Mouse (Mus musculus) kidney, postnatal 0 days (tissue): ENCODE measurements around the gene Apoa2. TPM values are rescaled to one million over a fixed set of nuclear protein-coding genes. Genes with fewer than 3 reads are reported as not detected.
A peak's percentile ranks its signal among the peaks of the same experiment; 100 is the strongest.

Experiments used
- ATAC-seq: fragments of 200-750 bp; cut with Nextera tagmentation; replicated peaks from 2 replicates; pipeline ENCODE4 v1.8.0; 2017; ENCODE audit warnings: low read depth, moderate number of reproducible peaks, moderate TSS enrichment, moderate library complexity; ENCODE audit not compliant: low FRiP score
- DNase-seq: peaks from one replicate; pipeline ENCODE4 v3.0.0-alpha.2; 2016; ENCODE audit warnings: low spot score
- H3K27ac ChIP-seq: fragments of 300-500 bp; sonication (generic); 2 replicates; pipeline ENCODE4 v1.5.1; 2014; ENCODE audit warnings: mild to moderate bottlenecking
- H3K27me3 ChIP-seq: fragments of 300-500 bp; sonication (generic); 2 replicates; pipeline ENCODE4 v1.6.1; 2014; ENCODE audit warnings: low read length, mixed read lengths; ENCODE audit not compliant: insufficient read depth
- H3K36me3 ChIP-seq: fragments of 300-500 bp; sonication (generic); 2 replicates; pipeline ENCODE4 v1.6.1; 2014; ENCODE audit warnings: low read length, mixed read lengths; ENCODE audit not compliant: insufficient read depth
- H3K4me1 ChIP-seq: fragments of 300-500 bp; sonication (generic); replicated peaks from 2 replicates; pipeline ENCODE4 v1.6.1; 2014; ENCODE audit warnings: antibody characterized with exemption, low read length, mixed read lengths; ENCODE audit not compliant: insufficient read depth
- H3K4me2 ChIP-seq: fragments of 300-500 bp; sonication (generic); 2 replicates; pipeline ENCODE4 v1.6.1; 2014; ENCODE audit warnings: mild to moderate bottlenecking, low read length, moderate library complexity, mixed read lengths
- H3K4me3 ChIP-seq: fragments of 300-500 bp; sonication (generic); replicated peaks from 2 replicates; pipeline ENCODE4 v1.5.1; 2014; ENCODE audit warnings: low read depth, low read length
- H3K9ac ChIP-seq: fragments of 300-500 bp; sonication (generic); 2 replicates; pipeline ENCODE4 v1.6.1; 2014; ENCODE audit warnings: low read depth, low read length
- H3K9me3 ChIP-seq: fragments of 300-500 bp; sonication (generic); replicated peaks from 2 replicates; pipeline ENCODE4 v1.6.1; 2016; ENCODE audit warnings: low read length, inconsistent platforms, mixed read lengths
- CTCF ChIP-seq: IDR thresholded peaks from 2 replicates; pipeline ENCODE4 v1.5.1; 2016; ENCODE audit warnings: antibody characterized with exemption, low read depth, mild to moderate bottlenecking, moderate library complexity
- WGBS: fragments of 180-500 bp; shearing (Covaris S2); extraction: QIAGEN DNeasy Blood & Tissue Kit; methylation state at CpG from one replicate; pipeline ENCODE4 v1.1.7; 2014; 5-methylcytosine and 5-hydroxymethylcytosine counted together
- polyA plus RNA-seq: library from polyadenylated mRNA; unstranded; fragments of >200 nt; fragmentation: Nextera tagmentation; extraction: Ambion mirVana; gene quantifications from 2 replicates; pipeline ENCODE4 v1.2.1, GENCODE M21; 2015

Apoa2 gene
- polyA plus RNA-seq, 1 experiment from 2014 or later: 21.1 TPM

DNA sequence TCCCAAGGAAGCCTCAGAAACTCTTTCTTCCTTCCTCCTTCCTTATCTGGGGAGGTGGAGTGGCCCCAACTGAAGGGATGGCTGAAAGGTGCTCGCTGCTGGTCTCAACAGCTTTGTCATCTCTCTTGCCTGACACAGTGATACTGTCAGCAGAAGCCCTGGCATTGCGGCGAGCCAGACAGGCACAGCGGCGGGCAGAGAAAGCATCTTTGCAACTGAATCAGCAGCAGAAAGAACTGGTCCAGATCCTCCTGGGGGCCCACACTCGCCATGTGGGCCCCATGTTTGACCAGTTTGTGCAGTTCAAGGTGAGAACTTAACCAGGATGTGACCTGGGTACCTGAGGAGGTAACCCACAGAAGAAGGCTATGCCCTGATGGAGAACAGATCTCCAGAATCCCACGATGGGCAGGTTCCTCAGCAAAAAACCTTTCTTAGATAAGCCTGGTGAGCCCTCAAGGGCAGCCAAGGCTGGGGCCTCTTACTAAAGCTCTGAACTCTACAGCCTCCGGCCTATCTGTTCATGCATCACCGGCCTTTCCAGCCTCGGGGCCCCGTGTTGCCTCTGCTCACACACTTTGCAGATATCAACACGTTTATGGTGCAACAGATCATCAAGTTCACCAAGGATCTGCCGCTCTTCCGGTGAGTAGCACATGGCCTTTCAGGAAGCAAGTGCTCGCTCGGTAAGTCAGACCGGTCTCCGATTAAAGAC, 8.5 kb upstream of the Apoa2 start:
- DNase-seq: no peak
- H3K4me1 ChIP-seq: peaks cover 5% of the 10 kb centered on the region
- no peaks in the 10 kb centered on the region for H3K9me3 ChIP-seq
- H3K27me3 ChIP-seq: no peaks in the 10 kb centered on the region
- no peak overlapping the region for H3K4me2 ChIP-seq
- H3K36me3 ChIP-seq: peaks cover 10% of the 10 kb centered on the region
- no peak overlapping the region for H3K9ac ChIP-seq
- H3K4me3 ChIP-seq: no peak overlapping the region
- no peak for ATAC-seq
- no peak for TF ChIP-seq CTCF
- H3K27ac ChIP-seq: no peak overlapping the region
- 84% methylated on average over 18 of the region's 18 CpGs for WGBS

DNA sequence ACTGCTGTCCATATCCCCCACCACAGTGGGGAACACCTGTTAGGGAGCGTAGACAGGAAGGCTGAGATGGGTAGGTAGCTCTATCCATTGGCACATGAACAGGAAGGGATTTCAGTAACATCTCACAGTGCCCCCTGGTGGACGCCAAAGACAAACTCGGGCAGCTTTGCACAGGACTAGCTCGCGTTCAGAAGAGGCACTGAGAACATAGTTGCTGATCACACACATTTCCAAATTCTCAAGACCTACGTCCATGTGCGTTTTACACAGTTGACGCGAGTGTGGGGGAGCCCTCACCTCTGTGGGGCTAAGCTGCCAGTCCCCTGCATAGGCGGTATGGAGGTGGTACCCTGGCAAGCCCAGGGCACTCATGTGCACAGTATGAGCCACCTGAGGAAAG, 4.0 kb upstream of the Apoa2 start:
- DNase-seq (peak; percentile 91), ATAC-seq (peak; percentile 6; the same call in 1 of the 2 replicates)
- Histone ChIP-seq H3K9ac (no peak overlapping the region), H3K4me1 (peaks cover 11% of the 10 kb centered on the region), H3K36me3 (peaks cover 10% of the 10 kb centered on the region), H3K27ac (no peak overlapping the region), H3K4me3 (no peak overlapping the region; the same call in 1 of the 2 replicates), H3K9me3 (no peaks in the 10 kb centered on the region), H3K4me2 (peak overlapping the region; percentile 92), H3K27me3 (no peaks in the 10 kb centered on the region)
- 4% methylated on average over 10 of the region's 10 CpGs for WGBS
- TF ChIP-seq CTCF: peak; percentile 95

DNA sequence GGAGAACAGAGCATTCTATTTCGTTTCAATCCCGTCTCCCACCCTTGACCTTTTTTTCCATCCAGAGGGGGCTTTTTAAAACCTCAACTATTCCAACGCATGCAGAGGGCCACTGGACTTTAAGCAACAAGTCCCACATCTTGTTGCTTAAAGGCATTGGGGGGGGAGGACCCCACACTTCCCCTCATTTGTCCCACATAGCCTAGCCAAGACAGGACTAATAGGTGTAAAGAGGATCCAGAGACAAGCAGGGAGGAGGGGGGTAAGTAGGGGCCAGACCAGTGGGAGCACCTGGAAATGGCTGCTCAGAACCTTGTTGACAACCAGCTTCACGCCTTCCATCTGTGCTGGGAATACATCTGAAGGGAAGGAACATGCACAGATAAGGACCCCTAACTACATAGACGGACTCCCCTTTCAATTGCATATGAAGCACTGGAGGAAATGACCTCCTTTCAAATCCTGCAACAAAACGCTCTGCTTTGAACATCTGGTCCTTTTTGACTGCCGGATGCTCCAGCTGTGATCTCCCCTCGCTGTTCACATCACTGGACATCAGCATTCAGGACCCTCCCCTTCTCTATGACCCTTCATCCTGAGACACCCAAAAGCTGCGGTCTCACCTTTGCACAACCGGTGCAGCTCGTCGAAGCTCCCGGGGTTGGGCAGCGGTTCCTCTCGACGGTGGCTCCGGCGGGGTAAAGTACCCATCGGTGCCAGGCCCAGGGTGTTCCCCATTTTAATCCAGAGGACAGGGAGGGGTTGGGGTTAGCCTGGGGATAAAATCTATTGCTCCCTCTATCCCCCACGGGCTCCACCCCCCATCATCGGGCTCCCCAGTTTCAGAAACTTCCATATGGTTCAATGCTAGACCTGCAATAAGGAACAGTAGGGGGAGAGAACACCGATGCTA, 3.3 kb upstream of the Apoa2 start:
- no peak; the same call in 1 of the 2 replicates for ATAC-seq

DNA sequence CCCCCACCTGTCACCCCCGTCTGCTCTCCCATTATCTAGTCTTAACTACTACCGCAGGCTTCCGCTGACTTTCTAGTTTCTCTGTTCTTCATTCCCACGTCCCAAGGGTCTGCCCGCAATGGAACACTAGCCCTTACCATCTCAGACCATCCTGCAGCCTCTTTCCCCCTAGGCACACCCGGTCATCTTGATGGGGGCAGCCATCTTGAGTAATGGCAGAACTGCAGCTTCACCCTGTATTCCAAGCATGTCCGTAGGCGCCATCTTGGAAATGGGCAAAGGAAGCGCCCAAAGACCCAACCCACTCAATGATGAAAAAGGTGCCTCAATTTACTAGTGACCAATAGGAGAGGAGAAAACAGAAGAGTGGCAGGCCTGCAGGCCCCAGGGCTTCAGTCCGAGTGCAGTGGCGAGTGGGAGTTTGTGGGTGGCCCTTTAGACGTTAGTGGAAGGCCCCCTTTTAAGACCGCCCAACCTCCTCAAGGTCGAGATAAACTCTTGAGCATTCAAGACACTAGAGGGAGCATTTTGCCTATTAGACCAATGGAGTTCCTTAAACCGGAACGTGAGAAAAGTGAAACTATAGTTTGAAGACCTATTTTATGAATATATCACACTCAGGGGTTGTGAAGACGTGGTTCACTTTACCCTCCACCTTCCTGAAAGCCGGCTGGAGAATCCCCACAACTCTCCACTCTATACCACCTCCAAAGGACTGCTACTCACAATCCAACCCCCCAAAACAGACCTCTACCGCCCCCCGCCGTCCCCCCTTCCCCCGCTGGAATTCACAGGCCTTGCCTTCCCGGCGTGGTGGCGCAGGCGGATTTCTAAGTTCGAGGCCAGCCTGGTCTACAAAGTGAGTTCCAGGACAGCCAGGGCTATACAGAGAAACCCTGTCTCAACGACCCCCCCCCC, 2.4 kb upstream of the Apoa2 start, which contains the start of gene Tomm40l:
Tomm40l (minus strand) TSS at position 277 of the 918 bp plus-strand sequence.
- WGBS: 3% methylated on average over 28 of the region's 28 CpGs
- Histone ChIP-seq H3K4me2 (peak within 1 kb of the TSS; percentile 92), H3K9ac (peak within 1 kb of the TSS; percentile 64), H3K27ac (peak within 1 kb of the TSS; percentile 88), H3K4me1 (peaks cover 11% of the 10 kb centered on the region), H3K9me3 (no peaks in the 10 kb centered on the region), H3K27me3 (no peaks in the 10 kb centered on the region), H3K4me3 (peak within 1 kb of the TSS; percentile 49), H3K36me3 (peaks cover 10% of the 10 kb centered on the region)
- ATAC-seq: peak; percentile 98
- TF ChIP-seq CTCF: peak; percentile 84
- DNase-seq: peak; percentile 100

More for the DNA sequence above, 3.3 kb upstream of the Apoa2 start:
- WGBS: 6% methylated on average over 22 of the region's 22 CpGs
- peak; percentile 21 for DNase-seq
- no peak for TF ChIP-seq CTCF
- Histone ChIP-seq H3K4me3 (peak overlapping the region; percentile 49), H3K4me1 (peaks cover 11% of the 10 kb centered on the region), H3K27ac (no peak overlapping the region), H3K9me3 (no peaks in the 10 kb centered on the region), H3K9ac (peak overlapping the region; percentile 64), H3K36me3 (peaks cover 10% of the 10 kb centered on the region), H3K27me3 (no peaks in the 10 kb centered on the region), H3K4me2 (peak overlapping the region; percentile 92)

DNA sequence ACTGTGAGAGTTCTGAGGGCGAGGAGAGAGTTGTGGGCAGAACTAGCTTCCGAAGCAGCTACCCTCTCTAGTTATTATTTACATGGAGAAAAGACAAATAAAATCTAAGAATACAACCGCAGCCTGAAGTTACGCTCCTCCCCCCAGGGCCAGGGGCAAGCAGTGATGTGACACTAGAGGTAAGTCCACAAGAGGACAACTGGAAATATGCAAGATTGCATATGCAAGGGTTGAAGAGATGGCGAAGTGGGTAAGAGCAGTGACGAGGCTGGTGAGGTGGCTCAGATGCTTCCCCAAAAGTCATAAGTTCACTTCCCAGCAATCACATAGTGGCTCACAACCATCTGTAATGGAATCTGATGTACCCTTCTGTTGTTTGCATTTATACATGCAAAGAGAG, 1.7 kb upstream of the Apoa2 start:
- peaks cover 11% of the 10 kb centered on the region for H3K4me1 ChIP-seq
- DNase-seq: no peak
- 78% methylated on average over 6 of the region's 6 CpGs for WGBS
- H3K4me3 ChIP-seq: peak overlapping the region; percentile 19; the same call in 1 of the 2 replicates
- peak overlapping the region; percentile 32; the same call in 1 of the 2 replicates for H3K4me2 ChIP-seq
- H3K27ac ChIP-seq: peak overlapping the region; percentile 88
- ATAC-seq: no peak
- H3K27me3 ChIP-seq: no peaks in the 10 kb centered on the region
- H3K9ac ChIP-seq: 0 out of 2 replicates have a peak overlapping the region, but pooled peaks have one; percentile 25
- no peak for TF ChIP-seq CTCF
- H3K36me3 ChIP-seq: peaks cover 10% of the 10 kb centered on the region
- no peaks in the 10 kb centered on the region for H3K9me3 ChIP-seq
